Mouse (Mus musculus) myocyte (in vitro differentiated cells): Measurements from ENCODE around the gene Btbd3. TPM values are rescaled to one million over a fixed set of nuclear protein-coding genes. Genes with fewer than 3 reads are reported as not detected.

ENCODE experiments used
- H3K27me3 ChIP-seq: one replicate; pipeline ENCODE4 v1.6.1; 2011; ENCODE audit not compliant: control insufficient read depth, insufficient read depth, insufficient read length
- H3K36me3 ChIP-seq: one replicate; pipeline ENCODE4 v1.6.1; 2011; ENCODE audit not compliant: control insufficient read depth, insufficient read depth
- H3K4me2 ChIP-seq: one replicate; pipeline ENCODE4 v1.6.1; 2011; ENCODE audit warnings: low read depth, control low read depth
- H3K4me3 ChIP-seq: one replicate; pipeline ENCODE4 v1.5.1; 2011; ENCODE audit warnings: mild to moderate bottlenecking, control low read depth, moderate library complexity
- H3K79me2 ChIP-seq: one replicate; pipeline ENCODE4 v1.6.1; 2011; ENCODE audit not compliant: control insufficient read depth, insufficient read depth
- H3ac ChIP-seq: one replicate; pipeline ENCODE4 v1.6.1; 2011; ENCODE audit not compliant: control insufficient read depth, insufficient read length
- CEBPB ChIP-seq: IDR thresholded peaks from 2 replicates; pipeline ENCODE4 v1.6.1; 2011; ENCODE audit warnings: mild to moderate bottlenecking, moderate library complexity; ENCODE audit not compliant: poor library complexity, insufficient read depth, severe bottlenecking
- E2F4 ChIP-seq: IDR thresholded peaks from one replicate; pipeline ENCODE4 v1.6.1; 2011; ENCODE audit warnings: mild to moderate bottlenecking, control low read depth, moderate library complexity; ENCODE audit not compliant: insufficient read depth
- MAX ChIP-seq: IDR thresholded peaks from one replicate; pipeline ENCODE4 v1.6.1; 2011; ENCODE audit warnings: low read depth, mild to moderate bottlenecking, control low read depth
- MYOD1 ChIP-seq, 3 experiments: IDR thresholded peaks; one replicate each; pipeline ENCODE4 v1.6.1; 2011; ENCODE audit warnings: control low read depth in 2 of 3, low read depth in 2 of 3, mild to moderate bottlenecking in 2 of 3, moderate library complexity in 1 of 3; ENCODE audit not compliant: insufficient read length in 2 of 3, control insufficient read depth in 1 of 3
- MYOG ChIP-seq, 3 experiments: IDR thresholded peaks; one replicate each; pipeline ENCODE4 v1.6.1; 2011; ENCODE audit warnings: control low read depth in 2 of 3, low read depth in 2 of 3, mild to moderate bottlenecking in 2 of 3; ENCODE audit not compliant: insufficient read length in 2 of 3, control insufficient read depth in 1 of 3, insufficient read depth in 1 of 3
- POLR2A ChIP-seq: IDR thresholded peaks from one replicate; pipeline ENCODE4 v1.6.1; 2011; ENCODE audit warnings: low read depth, mild to moderate bottlenecking, control low read depth, moderate library complexity; ENCODE audit not compliant: insufficient read length
- POLR2AphosphoS2 ChIP-seq: IDR thresholded peaks from one replicate; pipeline ENCODE4 v1.6.1; 2011; ENCODE audit warnings: low read depth, control low read depth; ENCODE audit not compliant: insufficient read length
- REST ChIP-seq: IDR thresholded peaks from one replicate; pipeline ENCODE4 v1.6.1; 2011; ENCODE audit warnings: mild to moderate bottlenecking, control low read depth, moderate library complexity; ENCODE audit not compliant: insufficient read depth, insufficient read length
- SRF ChIP-seq: IDR thresholded peaks from one replicate; pipeline ENCODE4 v1.6.1; 2011; ENCODE audit warnings: low read depth; ENCODE audit not compliant: control insufficient read depth, insufficient read length
- TCF12 ChIP-seq: IDR thresholded peaks from one replicate; pipeline ENCODE4 v1.6.1; 2011; ENCODE audit warnings: mild to moderate bottlenecking, control low read depth; ENCODE audit not compliant: poor library complexity, insufficient read depth, severe bottlenecking
- TCF3 ChIP-seq: IDR thresholded peaks from one replicate; pipeline ENCODE4 v1.6.1; 2011; ENCODE audit warnings: low read depth, control low read depth; ENCODE audit not compliant: insufficient read length
- USF1 ChIP-seq: IDR thresholded peaks from one replicate; pipeline ENCODE4 v1.6.1; 2011; ENCODE audit warnings: low read depth, mild to moderate bottlenecking, control low read depth, moderate library complexity
- polyA plus RNA-seq: library from polyadenylated mRNA; unstranded; fragments of >200 nt; fragmentation: generic; extraction: Trizol; gene quantifications from one replicate; pipeline ENCODE4 v1.2.1, GENCODE M21; 2012; ENCODE audit warnings: missing spikeins

Gene Btbd3
- polyA plus RNA-seq, 1 experiment, result 2.9 TPM

- Histone ChIP-seq H3K4me3 (no peak overlapping the region), H3K36me3 (no peaks in the 10 kb centered on the region), H3K79me2 (peaks cover 7% of the 10 kb centered on the region), H3ac (no peak overlapping the region), H3K4me2 (no peak overlapping the region), H3K27me3 (no peaks in the 10 kb centered on the region)
- TF ChIP-seq CEBPB, result no peak
- no peak for TF ChIP-seq TCF12
- no peak for TF ChIP-seq MYOG (IDR thresholded peaks at IDR 0.05; ENCODE audit: control insufficient read depth in 1 of 3, insufficient read depth in 1 of 3, insufficient read length in 2 of 3, low read depth in 2 of 3)
- TF ChIP-seq POLR2AphosphoS2, result no peak
- TF ChIP-seq SRF, result no peak
- no peak for TF ChIP-seq TCF3
- no peak for TF ChIP-seq USF1
- no peak for TF ChIP-seq MAX
Measured at GRCm38 (mm10) chr2:138269330-138269729, 13.0 kb downstream of the Btbd3 start.

- Histone ChIP-seq H3K27me3 (no peaks in the 10 kb centered on the region), H3K79me2 (peaks cover 19% of the 10 kb centered on the region), H3ac (no peak overlapping the region), H3K36me3 (no peaks in the 10 kb centered on the region), H3K4me3 (no peak overlapping the region), H3K4me2 (no peak overlapping the region)
- TF ChIP-seq MYOG (IDR thresholded peaks at IDR 0.05; ENCODE audit: control insufficient read depth in 1 of 3, insufficient read depth in 1 of 3, insufficient read length in 2 of 3, low read depth in 2 of 3) (no peak), POLR2A (no peak), SRF (no peak), MYOD1 (IDR thresholded peaks at IDR 0.05; ENCODE audit: control insufficient read depth in 1 of 3, insufficient read length in 2 of 3, low read depth in 2 of 3) (no peak), TCF3 (no peak), REST (no peak), E2F4 (no peak), USF1 (no peak), POLR2AphosphoS2 (no peak), CEBPB (no peak), TCF12 (no peak), MAX (no peak)
Measured at GRCm38 (mm10) chr2:138273404-138274073, 17.2 kb downstream of the Btbd3 start.

- TF ChIP-seq POLR2A, result no peak
- no peak for TF ChIP-seq CEBPB
- no peak for TF ChIP-seq MYOG (IDR thresholded peaks at IDR 0.05; ENCODE audit: control insufficient read depth in 1 of 3, insufficient read depth in 1 of 3, insufficient read length in 2 of 3, low read depth in 2 of 3)
- no peak for TF ChIP-seq SRF
- no peak for TF ChIP-seq E2F4
- TF ChIP-seq REST, result no peak
- no peak for TF ChIP-seq USF1
- no peak for TF ChIP-seq MAX
- no peak for TF ChIP-seq TCF3
- TF ChIP-seq MYOD1 (IDR thresholded peaks at IDR 0.05; ENCODE audit: control insufficient read depth in 1 of 3, insufficient read length in 2 of 3, low read depth in 2 of 3), result no peak
- TF ChIP-seq POLR2AphosphoS2, result no peak
- TF ChIP-seq TCF12, result no peak
- H3K4me3 ChIP-seq, result no peak overlapping the region
- peaks cover 19% of the 10 kb centered on the region for H3K79me2 ChIP-seq
- no peaks in the 10 kb centered on the region for H3K36me3 ChIP-seq
- H3K4me2 ChIP-seq, result no peak overlapping the region
- H3ac ChIP-seq, result no peak overlapping the region
- H3K27me3 ChIP-seq, result no peaks in the 10 kb centered on the region
Measured at GRCm38 (mm10) chr2:138274086-138274485, 17.7 kb downstream of the Btbd3 start.

- H3K27me3 ChIP-seq, result no peaks in the 10 kb centered on the region
- no peaks in the 10 kb centered on the region for H3K36me3 ChIP-seq
- H3K79me2 ChIP-seq, result peaks cover 19% of the 10 kb centered on the region
- no peak overlapping the region for H3ac ChIP-seq
- TF ChIP-seq POLR2AphosphoS2 (no peak), REST (no peak), CEBPB (no peak), USF1 (no peak), TCF12 (no peak), TCF3 (no peak)
- no peak overlapping the region for H3K4me3 ChIP-seq
- no peak overlapping the region for H3K4me2 ChIP-seq
Measured at GRCm38 (mm10) chr2:138277842-138278691, 21.7 kb downstream of the Btbd3 start.
